Mouse (Mus musculus): ENCODE measurements around the gene Hist1h1t. TPM values are rescaled to one million over a fixed set of nuclear protein-coding genes. Genes with fewer than 3 reads are reported as not detected.
"Not testable (repeated sequence)": the region's sequence is repeated elsewhere in the genome, so short reads cannot be mapped to it uniquely, and the experiment has no call there.

Hist1h1t gene
- polyA plus RNA-seq, 1 experiment from 2014 or later = 0.26 TPM

DNA sequence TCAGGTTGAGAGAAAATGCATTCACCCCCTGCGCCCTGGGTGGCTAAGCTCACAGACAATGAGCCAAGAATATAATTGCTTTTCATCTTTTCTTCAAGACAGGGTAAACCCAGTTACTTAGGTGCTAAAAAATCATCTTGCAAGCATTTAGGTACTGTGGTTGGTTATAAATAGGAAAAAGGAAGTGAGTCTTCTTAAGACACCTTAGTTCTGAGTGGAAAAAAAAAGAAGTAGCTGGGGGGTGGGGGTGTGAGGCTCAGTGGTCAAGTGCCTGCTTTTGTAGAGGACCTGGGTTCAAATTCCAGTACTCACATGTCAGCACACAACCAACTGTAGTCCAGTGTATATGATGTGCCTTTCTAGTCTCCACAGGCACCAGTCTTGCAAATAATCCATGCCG is 6.7 kb upstream of the Hist1h1t start:
- peak; percentile 18 for DNase-seq (ENCODE audit: low spot score)
- Histone ChIP-seq H3K36me3 (no peaks in the 10 kb centered on the region), H3K4me3 (no peak overlapping the region), H3K27me3 (ENCODE audit: low read depth, poor library complexity, severe bottlenecking) (no peaks in the 10 kb centered on the region), H3K4me1 (peaks cover 14% of the 10 kb centered on the region), H3K27ac (no peak overlapping the region), H3K9me3 (replicated peaks) (no peaks in the 10 kb centered on the region)
- 96% methylated on average over 2 of the region's 2 CpGs for WGBS

- no peaks in the 10 kb centered on the region for H3K36me3 ChIP-seq
- no peaks in the 10 kb centered on the region for H3K9me3 ChIP-seq (replicated peaks)
- 75% methylated on average over 2 of the region's 2 CpGs for WGBS
- DNase-seq (ENCODE audit: low spot score) = no peak
- H3K27ac ChIP-seq = no peak overlapping the region
- no peak overlapping the region for H3K4me3 ChIP-seq
- H3K4me1 ChIP-seq = peaks cover 14% of the 10 kb centered on the region
- no peaks in the 10 kb centered on the region for H3K27me3 ChIP-seq (ENCODE audit: low read depth, poor library complexity, severe bottlenecking)
These were observed 6.2 kb upstream of the Hist1h1t start for GRCm38 (mm10) chr13:23689459-23689858.

DNA sequence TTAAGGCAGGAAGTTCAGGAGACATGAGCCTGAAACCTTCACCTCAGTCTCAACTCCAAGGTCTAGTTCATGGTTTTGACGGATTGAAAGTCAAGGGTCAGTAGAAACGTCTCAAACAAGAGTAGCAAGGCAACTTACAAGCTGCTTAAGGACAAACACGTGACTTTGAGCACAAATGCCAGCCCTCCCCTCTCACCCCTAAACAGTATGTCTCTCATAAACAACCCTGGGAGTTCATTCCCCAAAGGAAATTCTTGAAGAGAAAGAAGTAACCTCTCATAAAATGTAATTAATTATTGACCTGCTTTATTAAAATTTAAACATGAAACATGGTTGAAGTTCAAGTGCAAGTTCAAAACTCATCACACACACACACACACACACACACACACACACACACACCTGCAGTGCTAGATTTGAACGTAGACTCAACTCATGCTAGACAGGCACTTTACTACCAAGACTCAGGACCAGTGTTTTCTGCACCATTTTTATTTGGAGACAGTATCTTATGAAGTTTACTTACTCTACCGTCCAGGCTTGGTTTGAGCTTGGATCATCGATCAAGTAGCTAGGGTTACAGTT is 1.7 kb upstream of the Hist1h1t start:
- Histone ChIP-seq H3K36me3 (no peaks in the 10 kb centered on the region), H3K27ac (no peak overlapping the region), H3K27me3 (ENCODE audit: low read depth, poor library complexity, severe bottlenecking) (no peaks in the 10 kb centered on the region), H3K9me3 (replicated peaks) (no peaks in the 10 kb centered on the region), H3K4me3 (no peak overlapping the region), H3K4me1 (peaks cover 14% of the 10 kb centered on the region)
- no peak for DNase-seq (ENCODE audit: low spot score)
- 82% methylated on average over 6 of the region's 6 CpGs for WGBS

DNA sequence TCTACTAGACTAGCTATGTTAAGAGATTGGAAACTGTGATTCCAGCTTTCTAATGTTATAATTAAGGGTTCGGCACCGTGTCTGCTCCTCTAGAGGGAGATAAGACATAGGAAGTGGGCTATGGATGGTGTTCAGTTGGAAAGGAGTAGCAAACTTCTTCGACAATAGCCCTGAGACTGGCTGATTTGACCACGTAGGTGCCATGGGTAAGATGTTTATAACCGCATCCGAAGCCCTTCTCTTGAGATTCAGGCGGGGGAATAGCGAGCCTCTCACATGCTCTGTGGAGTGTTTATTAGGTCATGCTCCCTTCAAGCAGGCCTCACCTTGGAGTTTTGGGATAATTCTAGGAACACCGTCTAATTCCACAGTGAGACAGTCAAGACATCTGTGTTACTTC is 658 bp upstream of the Hist1h1t start:
- H3K9me3 ChIP-seq (replicated peaks) = no peaks in the 10 kb centered on the region
- H3K4me3 ChIP-seq = no peak overlapping the region
- peak overlapping the region; percentile 36; the same call in 1 of the 2 replicates for H3K27ac ChIP-seq
- DNase-seq (ENCODE audit: low spot score) = no peak
- H3K27me3 ChIP-seq (ENCODE audit: low read depth, poor library complexity, severe bottlenecking) = no peaks in the 10 kb centered on the region
- H3K36me3 ChIP-seq = no peaks in the 10 kb centered on the region
- WGBS = 92% methylated on average over 9 of the region's 9 CpGs
- H3K4me1 ChIP-seq = peaks cover 18% of the 10 kb centered on the region

GRCm38 (mm10) chr13:23696061-23696474 is 454 bp downstream of the Hist1h1t start:
- Histone ChIP-seq H3K27me3 (ENCODE audit: low read depth, poor library complexity, severe bottlenecking) (no peaks in the 10 kb centered on the region), H3K36me3 (no peaks in the 10 kb centered on the region), H3K4me3 (no peak overlapping the region; the same call in 1 of the 2 replicates), H3K9me3 (replicated peaks) (no peaks in the 10 kb centered on the region), H3K4me1 (peaks cover 22% of the 10 kb centered on the region), H3K27ac (peak overlapping the region; percentile 75)
- WGBS = 51% methylated on average over 15 of the region's 15 CpGs
- DNase-seq (ENCODE audit: low spot score) = no peak

DNA sequence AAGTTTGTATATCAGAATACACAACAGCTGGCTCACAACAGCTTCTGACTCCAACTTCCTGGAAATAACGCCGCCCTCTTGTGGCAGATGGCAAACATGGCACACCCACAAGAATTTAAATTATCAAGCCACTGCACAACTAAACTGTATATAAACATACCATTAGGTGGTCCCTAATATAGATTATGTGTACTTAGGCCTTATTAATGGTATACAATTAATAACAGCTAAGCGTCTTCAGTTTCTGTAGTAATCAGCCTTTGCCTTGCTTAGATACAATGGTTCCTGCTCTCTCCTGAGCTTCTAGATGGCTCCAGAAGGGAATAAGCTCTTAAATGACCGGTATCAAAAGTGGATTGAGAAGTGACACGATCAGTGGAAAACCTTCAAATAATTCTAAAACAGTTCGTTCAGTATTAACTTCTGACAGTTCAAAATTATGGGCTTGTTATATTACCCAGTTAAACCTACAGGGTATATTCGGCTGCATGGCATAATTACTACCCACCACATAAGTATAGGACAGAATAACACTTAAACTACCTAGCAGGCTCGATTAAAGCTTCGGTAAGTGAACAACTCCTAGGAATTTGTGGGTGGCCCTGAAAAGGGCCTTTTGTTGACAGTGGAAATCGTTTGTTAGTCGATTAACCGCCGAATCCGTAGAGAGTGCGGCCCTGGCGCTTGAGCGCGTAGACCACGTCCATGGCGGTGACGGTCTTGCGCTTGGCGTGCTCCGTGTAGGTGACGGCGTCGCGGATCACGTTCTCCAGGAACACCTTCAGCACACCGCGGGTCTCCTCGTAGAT is 2.1 kb downstream of the Hist1h1t start:
- Histone ChIP-seq H3K4me3 (peak overlapping the region; percentile 56), H3K27me3 (ENCODE audit: low read depth, poor library complexity, severe bottlenecking) (no peaks in the 10 kb centered on the region), H3K27ac (peak overlapping the region; percentile 88), H3K36me3 (no peaks in the 10 kb centered on the region), H3K4me1 (peaks cover 25% of the 10 kb centered on the region), H3K9me3 (replicated peaks) (no peaks in the 10 kb centered on the region)
- under 1% methylated on average over 21 of the region's 32 CpGs for WGBS
- peak; percentile 74 for DNase-seq (ENCODE audit: low spot score)

DNA sequence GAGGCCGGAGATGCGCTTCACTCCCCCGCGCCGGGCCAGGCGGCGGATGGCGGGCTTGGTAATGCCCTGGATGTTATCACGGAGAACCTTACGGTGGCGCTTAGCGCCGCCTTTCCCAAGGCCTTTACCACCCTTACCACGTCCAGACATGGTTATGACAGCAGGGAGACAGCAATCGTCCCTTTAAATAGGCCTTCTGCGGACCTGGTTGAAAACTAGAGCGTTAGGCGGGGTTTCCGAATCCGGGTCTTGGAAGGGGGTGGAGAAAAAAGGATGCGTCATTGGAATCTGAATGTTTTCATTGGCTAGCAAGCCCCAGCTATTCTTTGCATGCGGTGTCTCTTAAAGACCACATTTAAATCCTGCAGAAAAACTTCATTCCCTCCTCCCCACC is 2.7 kb downstream of the Hist1h1t start, which contains the start of gene Hist1h4c:
TSS of gene Hist1h4c (minus strand) at position 155 of the 394 bp plus-strand sequence.
- Histone ChIP-seq H3K27me3 (ENCODE audit: low read depth, poor library complexity, severe bottlenecking) (no peaks in the 10 kb centered on the region), H3K4me3 (peak within 1 kb of the TSS; percentile 56), H3K4me1 (peaks cover 25% of the 10 kb centered on the region), H3K27ac (peak within 1 kb of the TSS; percentile 88), H3K9me3 (replicated peaks) (no peaks in the 10 kb centered on the region), H3K36me3 (no peaks in the 10 kb centered on the region)
- DNase-seq (ENCODE audit: low spot score) = peak; percentile 98
- under 1% methylated on average over 22 of the region's 22 CpGs for WGBS

GRCm38 (mm10) chr13:23698996-23699395 is 3.4 kb downstream of the Hist1h1t start:
- Histone ChIP-seq H3K9me3 (replicated peaks) (no peaks in the 10 kb centered on the region), H3K4me1 (peaks cover 25% of the 10 kb centered on the region), H3K27ac (peak overlapping the region; percentile 88), H3K36me3 (no peaks in the 10 kb centered on the region), H3K27me3 (ENCODE audit: low read depth, poor library complexity, severe bottlenecking) (no peaks in the 10 kb centered on the region), H3K4me3 (peak overlapping the region; percentile 56)
- DNase-seq (ENCODE audit: low spot score) = no peak
- 81% methylated on average over 6 of the region's 6 CpGs for WGBS

- DNase-seq (ENCODE audit: low spot score) = no peak
- Histone ChIP-seq H3K9me3 (replicated peaks) (no peaks in the 10 kb centered on the region), H3K4me1 (peaks cover 25% of the 10 kb centered on the region), H3K4me3 (no peak overlapping the region), H3K27ac (no peak overlapping the region), H3K36me3 (no peaks in the 10 kb centered on the region), H3K27me3 (ENCODE audit: low read depth, poor library complexity, severe bottlenecking) (no peaks in the 10 kb centered on the region)
- 75% methylated on average over 3 of the region's 3 CpGs for WGBS
These were observed 4.2 kb downstream of the Hist1h1t start for GRCm38 (mm10) chr13:23699767-23700166.

DNA sequence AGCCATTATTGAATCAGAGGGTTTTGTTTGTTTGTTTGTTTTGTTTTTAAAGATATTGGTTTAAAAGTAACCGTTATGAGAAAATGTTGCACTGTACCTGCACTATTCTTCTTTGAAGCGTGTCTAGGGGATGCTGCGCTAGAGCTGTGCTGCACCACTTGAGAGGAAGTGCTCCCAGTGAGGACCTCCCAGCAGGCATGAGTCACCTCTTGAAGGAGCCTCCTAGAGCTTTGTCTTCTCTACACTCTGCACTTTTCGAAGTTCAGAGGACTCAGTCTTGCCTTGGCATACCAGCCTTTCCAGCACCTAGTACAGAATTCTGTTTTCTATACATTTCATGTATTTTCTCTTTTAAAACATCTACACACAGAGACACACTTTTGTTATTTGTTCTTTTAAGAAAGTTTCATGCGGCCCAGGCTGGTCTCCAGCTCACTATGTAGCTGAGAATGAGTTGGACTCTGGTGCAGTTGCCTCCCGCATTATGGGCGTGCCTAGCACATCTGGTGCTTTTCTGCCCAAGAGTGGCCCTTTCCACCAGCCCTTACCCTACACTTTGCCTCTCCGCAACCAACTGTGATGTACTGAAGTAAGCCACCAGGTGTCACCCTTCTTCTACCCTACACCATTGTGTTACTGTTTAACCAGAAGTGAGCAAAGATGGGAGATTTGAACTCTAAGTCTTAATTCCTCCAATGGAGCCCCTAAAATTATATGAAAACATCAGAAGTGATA is 5.3 kb downstream of the Hist1h1t start:
- Histone ChIP-seq H3K36me3 (no peaks in the 10 kb centered on the region), H3K9me3 (replicated peaks) (no peaks in the 10 kb centered on the region), H3K4me3 (no peak overlapping the region; the same call in 1 of the 2 replicates), H3K27me3 (ENCODE audit: low read depth, poor library complexity, severe bottlenecking) (no peaks in the 10 kb centered on the region), H3K27ac (peak overlapping the region; percentile 66), H3K4me1 (peaks cover 19% of the 10 kb centered on the region)
- 36% methylated on average over 8 of the region's 8 CpGs for WGBS
- DNase-seq (ENCODE audit: low spot score) = peak; percentile 69

DNA sequence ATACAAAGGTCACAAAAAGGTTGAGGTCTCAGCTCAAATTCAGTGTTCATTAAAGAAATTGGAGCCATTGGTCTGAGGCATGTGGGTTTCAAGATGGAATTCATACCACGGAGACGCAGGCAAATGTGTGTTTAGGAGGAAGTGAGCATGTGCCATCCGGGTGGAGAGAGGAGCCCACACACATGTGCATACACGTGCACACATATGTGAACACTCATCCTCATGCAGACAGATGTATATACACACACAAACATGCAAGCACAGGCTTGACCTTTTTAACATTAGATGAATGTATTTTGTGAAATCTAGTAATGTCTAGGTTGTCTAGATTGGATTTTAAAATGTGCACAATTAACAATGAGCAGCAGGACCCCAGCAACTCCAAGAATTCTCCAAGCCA is 6.6 kb downstream of the Hist1h1t start:
- Histone ChIP-seq H3K4me3 (no peak overlapping the region), H3K27me3 (ENCODE audit: low read depth, poor library complexity, severe bottlenecking) (no peaks in the 10 kb centered on the region), H3K27ac (no peak overlapping the region), H3K9me3 (replicated peaks) (no peaks in the 10 kb centered on the region), H3K36me3 (no peaks in the 10 kb centered on the region), H3K4me1 (peaks cover 16% of the 10 kb centered on the region)
- 86% methylated on average over 4 of the region's 4 CpGs for WGBS
- no peak for DNase-seq (ENCODE audit: low spot score)

GRCm38 (mm10) chr13:23702801-23703200 is 7.2 kb downstream of the Hist1h1t start:
- H3K27me3 ChIP-seq (ENCODE audit: low read depth, poor library complexity, severe bottlenecking); H3K36me3 ChIP-seq; DNase-seq (ENCODE audit: low spot score); H3K9me3 ChIP-seq (replicated peaks); H3K27ac ChIP-seq; H3K4me3 ChIP-seq: not testable (repeated sequence)
- WGBS = 88% methylated on average over 2 of the region's 2 CpGs
- H3K4me1 ChIP-seq = peaks cover 16% of the 10 kb centered on the region
